Mouse (Mus musculus) limb, embryonic 15.5 days (tissue): ENCODE data around the gene E2f7. TPM values are rescaled to one million over a fixed set of nuclear protein-coding genes. Genes with fewer than 3 reads are reported as not detected.
A peak's percentile ranks its signal among the peaks of the same experiment; 100 is the strongest.
"Not testable (repeated sequence)": the region's sequence is repeated elsewhere in the genome, so short reads cannot be mapped to it uniquely, and the experiment has no call there.

Experiments used
- ATAC-seq: fragments of 200-750 bp; cut with Nextera tagmentation; 2 replicates; pipeline ENCODE4 v1.8.0; 2017; ENCODE audit warnings: low read depth, moderate TSS enrichment; ENCODE audit not compliant: insufficient number of reproducible peaks, low FRiP score, low TSS enrichment
- H3K27ac ChIP-seq: fragments of 300-500 bp; sonication (generic); 2 replicates; pipeline ENCODE4 v1.5.1; 2015; ENCODE audit warnings: moderate library complexity, mild to moderate bottlenecking, inconsistent platforms
- H3K27me3 ChIP-seq: fragments of 300-500 bp; sonication (generic); 2 replicates; pipeline ENCODE4 v1.6.1; 2015; ENCODE audit warnings: inconsistent platforms
- H3K36me3 ChIP-seq: fragments of 300-500 bp; sonication (generic); 2 replicates; pipeline ENCODE4 v1.6.1; 2015; ENCODE audit warnings: inconsistent platforms
- H3K4me1 ChIP-seq: fragments of 300-500 bp; sonication (generic); 2 replicates; pipeline ENCODE4 v1.6.1; 2015; ENCODE audit warnings: inconsistent platforms
- H3K4me2 ChIP-seq: fragments of 300-500 bp; sonication (generic); 2 replicates; pipeline ENCODE4 v1.6.1; 2015; ENCODE audit warnings: mild to moderate bottlenecking, inconsistent platforms
- H3K4me3 ChIP-seq: fragments of 300-500 bp; sonication (generic); 2 replicates; pipeline ENCODE4 v1.5.1; 2015; ENCODE audit warnings: mild to moderate bottlenecking, inconsistent platforms
- H3K9ac ChIP-seq: fragments of 300-500 bp; sonication (generic); 2 replicates; pipeline ENCODE4 v1.6.1; 2015; ENCODE audit warnings: inconsistent platforms
- H3K9me3 ChIP-seq: fragments of 300-500 bp; sonication (generic); 2 replicates; pipeline ENCODE4 v1.6.1; 2016; ENCODE audit warnings: inconsistent platforms
- WGBS: fragments of 180-500 bp; shearing (Covaris S2); methylation state at CpG from one replicate; pipeline ENCODE4 v1.1.7; 2015; 5-methylcytosine and 5-hydroxymethylcytosine counted together
- polyA plus RNA-seq: library from polyadenylated mRNA; unstranded; fragments of >200 nt; fragmentation: Nextera tagmentation; extraction: Ambion mirVana; gene quantifications from 2 replicates; pipeline ENCODE4 v1.2.1, GENCODE M21; 2015

Gene E2f7
- polyA plus RNA-seq, 1 experiment from 2014 or later: 21.7 TPM

DNA sequence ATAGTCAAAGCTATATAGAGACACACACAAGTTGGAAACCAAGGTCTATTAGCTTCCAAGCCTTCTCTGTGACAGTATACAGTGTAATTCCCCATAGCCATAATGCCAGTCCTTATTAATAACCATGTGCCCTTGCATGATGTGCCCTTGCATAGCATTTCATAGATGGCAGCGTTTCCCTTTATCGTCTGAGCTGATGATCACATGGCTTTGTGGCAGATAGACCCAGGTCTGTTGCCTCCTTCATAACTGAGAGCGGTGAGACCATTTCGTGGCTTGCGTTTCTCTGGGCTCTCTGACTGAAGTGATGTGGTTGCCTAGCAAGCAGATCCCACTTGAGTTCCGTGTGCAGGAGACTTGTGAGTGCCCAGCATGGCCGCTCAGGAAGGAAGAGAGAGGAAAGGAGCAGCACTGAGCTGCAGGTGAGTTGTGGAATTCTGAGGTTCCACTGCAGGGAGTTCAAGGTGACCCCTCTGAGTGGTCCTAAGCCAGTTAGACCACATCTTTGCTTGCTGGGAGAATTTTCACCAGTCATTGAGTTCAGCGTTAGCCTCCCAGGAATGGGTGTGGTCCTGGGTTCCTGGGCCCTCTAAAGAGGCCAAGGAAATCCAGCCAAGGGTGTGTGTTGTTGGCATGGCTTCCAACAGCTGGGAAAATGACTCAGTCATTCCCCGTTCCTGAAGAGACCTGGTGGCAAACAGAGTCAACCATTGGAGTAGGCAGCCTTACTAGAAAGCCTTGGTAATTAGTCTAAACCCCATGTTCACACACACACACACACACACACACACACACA is 4.5 kb downstream of the E2f7 start:
- no peak overlapping the region for H3K4me2 ChIP-seq
- ATAC-seq: no peak
- 92% methylated on average over 9 of the region's 9 CpGs for WGBS
- H3K9ac ChIP-seq: no peak overlapping the region
- peaks cover 46% of the 10 kb centered on the region for H3K36me3 ChIP-seq
- no peaks in the 10 kb centered on the region for H3K27me3 ChIP-seq
- H3K4me3 ChIP-seq: no peak overlapping the region
- no peak overlapping the region for H3K27ac ChIP-seq
- H3K4me1 ChIP-seq: peaks cover 17% of the 10 kb centered on the region
- no peaks in the 10 kb centered on the region for H3K9me3 ChIP-seq

DNA sequence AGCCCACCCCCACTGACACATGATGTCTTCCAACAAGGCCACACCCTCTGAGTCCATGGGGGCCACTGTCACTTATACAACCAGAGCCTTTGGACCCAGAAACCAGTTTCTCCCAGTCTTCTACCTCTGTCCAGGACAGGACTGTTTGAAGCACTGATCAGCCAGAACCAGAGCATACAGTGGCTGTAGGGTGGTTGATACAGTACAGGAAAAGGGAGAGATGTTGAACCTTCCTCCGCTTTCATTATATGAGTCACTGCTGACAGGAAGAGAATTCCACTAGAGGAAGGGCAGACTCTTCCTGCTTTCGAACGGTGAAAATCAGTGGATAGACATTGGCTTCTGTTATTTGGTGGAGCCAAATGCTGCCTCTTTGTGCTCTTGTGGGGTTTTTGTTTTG is 7.6 kb downstream of the E2f7 start:
- Histone ChIP-seq H3K4me2 (no peak overlapping the region), H3K9me3 (no peaks in the 10 kb centered on the region), H3K9ac (no peak overlapping the region), H3K27me3 (no peaks in the 10 kb centered on the region), H3K4me1 (no peaks in the 10 kb centered on the region), H3K4me3 (no peak overlapping the region), H3K36me3 (peaks cover 73% of the 10 kb centered on the region), H3K27ac (no peak overlapping the region)
- WGBS: 93% methylated on average over 3 of the region's 3 CpGs
- ATAC-seq: no peak

DNA sequence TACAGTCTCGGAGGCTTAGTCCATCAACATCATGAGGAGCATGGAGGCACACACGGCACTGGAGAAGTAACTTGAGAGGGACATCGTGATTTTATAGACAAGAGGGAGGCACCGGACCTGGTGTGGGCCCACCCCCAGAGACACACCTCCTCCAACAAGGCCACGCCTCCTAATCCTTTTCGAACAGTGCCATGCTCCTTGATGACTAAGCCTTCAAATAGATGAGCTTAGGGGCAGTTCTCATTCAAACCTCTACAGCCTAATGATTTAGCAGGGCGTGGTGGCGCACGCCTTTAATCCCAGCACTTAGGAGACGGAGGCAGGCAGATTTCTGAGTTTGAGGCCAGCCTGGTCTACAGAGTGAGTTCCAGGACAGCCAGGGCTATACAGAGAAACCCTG is 10.3 kb downstream of the E2f7 start:
- no peak overlapping the region for H3K9ac ChIP-seq
- no peaks in the 10 kb centered on the region for H3K4me1 ChIP-seq
- H3K4me3 ChIP-seq: no peak overlapping the region
- 93% methylated on average over 10 of the region's 10 CpGs for WGBS
- H3K4me2 ChIP-seq: no peak overlapping the region
- H3K9me3 ChIP-seq: no peaks in the 10 kb centered on the region
- peaks cover 67% of the 10 kb centered on the region for H3K36me3 ChIP-seq
- no peaks in the 10 kb centered on the region for H3K27me3 ChIP-seq
- no peak for ATAC-seq
- H3K27ac ChIP-seq: no peak overlapping the region

DNA sequence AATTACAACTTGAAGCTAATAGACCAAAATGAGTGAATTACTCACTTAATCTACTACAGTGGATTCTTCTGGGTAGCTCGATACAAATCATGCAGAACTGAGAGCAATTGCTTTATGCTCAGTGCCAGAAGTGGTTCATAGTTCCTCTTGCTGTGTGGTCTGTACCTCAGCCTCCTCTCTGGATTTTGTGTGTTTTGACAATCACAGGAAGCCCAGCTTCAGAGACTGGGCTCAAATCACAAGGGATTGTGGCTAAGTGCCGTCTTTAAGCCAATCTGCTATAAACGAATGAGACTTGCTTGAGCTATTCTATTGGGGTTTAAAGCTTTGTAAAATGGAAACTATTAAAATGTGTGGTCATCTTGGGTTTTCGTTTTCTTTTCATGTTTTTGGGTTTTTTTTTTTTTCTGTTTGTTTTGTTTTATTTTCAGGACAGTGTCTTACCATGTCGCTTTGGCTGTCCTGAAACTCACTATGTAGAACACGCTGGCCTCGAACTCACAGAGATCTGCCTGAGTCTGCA is 11.1 kb downstream of the E2f7 start:
- Histone ChIP-seq H3K9me3 (no peaks in the 10 kb centered on the region), H3K4me2 (no peak overlapping the region), H3K9ac (no peak overlapping the region), H3K4me3 (no peak overlapping the region), H3K27ac (no peak overlapping the region), H3K4me1 (no peaks in the 10 kb centered on the region), H3K36me3 (peaks cover 68% of the 10 kb centered on the region), H3K27me3 (no peaks in the 10 kb centered on the region)
- 77% methylated on average over 7 of the region's 7 CpGs for WGBS
- no peak for ATAC-seq

DNA sequence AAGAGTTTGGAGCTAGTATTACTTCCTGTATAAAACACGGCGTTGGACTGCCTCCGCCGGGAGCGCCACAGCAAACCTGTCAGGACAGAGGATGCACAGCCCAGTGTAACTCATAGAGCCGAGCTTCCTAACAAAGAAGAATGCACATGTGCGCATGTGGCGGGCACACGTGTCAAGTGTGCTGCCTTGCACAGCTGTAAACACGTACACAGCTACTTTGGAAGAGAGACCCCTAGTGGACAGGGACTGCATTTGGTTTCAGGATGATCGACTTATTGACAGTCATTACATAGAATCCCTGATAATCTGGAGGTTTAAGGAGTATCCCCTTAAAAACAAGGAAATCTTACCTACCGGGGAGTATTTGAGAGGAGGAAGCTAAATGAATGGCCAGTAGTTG is 15.3 kb downstream of the E2f7 start:
- not testable (repeated sequence) for H3K4me3 ChIP-seq, H3K9me3 ChIP-seq, ATAC-seq, H3K4me1 ChIP-seq, H3K27ac ChIP-seq, H3K4me2 ChIP-seq, H3K9ac ChIP-seq, H3K27me3 ChIP-seq
- WGBS: 55% methylated on average over 9 of the region's 12 CpGs
- H3K36me3 ChIP-seq: peaks cover 76% of the 10 kb centered on the region

DNA sequence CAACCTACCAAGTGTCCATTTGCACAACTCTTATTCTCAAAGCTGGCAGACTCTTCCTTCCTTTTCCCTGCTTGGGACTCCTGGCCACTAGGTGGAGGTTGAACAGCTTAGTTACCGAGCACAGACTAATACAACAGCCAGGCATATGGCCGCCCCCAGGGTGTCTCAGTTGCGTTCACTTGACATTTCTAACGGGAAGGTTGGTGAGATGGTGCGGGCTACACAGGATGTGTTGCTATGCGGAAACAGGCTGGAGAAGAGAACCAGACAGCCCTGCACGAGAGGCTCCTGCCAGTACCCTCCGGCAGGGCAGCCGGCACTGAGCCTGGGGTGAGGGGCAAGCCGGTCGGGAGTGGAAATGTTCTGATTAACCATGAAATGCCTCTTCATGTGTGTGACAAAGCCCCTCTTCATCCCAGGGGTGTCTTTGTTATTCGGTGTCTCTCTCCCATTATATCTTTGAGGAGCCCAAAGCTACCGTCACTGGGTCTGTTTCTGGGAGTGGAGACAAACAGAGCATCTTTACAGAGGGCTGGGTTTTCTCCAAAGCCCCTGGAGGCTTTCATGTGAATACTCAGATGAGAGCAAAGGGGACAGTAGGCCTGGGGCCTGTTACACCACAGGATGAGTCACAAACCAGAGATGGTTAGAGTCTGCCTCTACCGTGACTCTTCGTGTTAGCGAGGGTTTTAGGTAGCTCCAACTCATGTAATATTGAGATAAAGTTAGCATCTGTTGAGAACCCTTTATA is 17.1 kb downstream of the E2f7 start:
- H3K27ac ChIP-seq: no peak overlapping the region
- H3K36me3 ChIP-seq: peaks cover 79% of the 10 kb centered on the region
- no peak overlapping the region for H3K4me2 ChIP-seq
- no peaks in the 10 kb centered on the region for H3K27me3 ChIP-seq
- no peak overlapping the region for H3K4me3 ChIP-seq
- no peak overlapping the region for H3K9ac ChIP-seq
- no peak for ATAC-seq
- H3K4me1 ChIP-seq: no peaks in the 10 kb centered on the region
- WGBS: 86% methylated on average over 16 of the region's 16 CpGs
- no peaks in the 10 kb centered on the region for H3K9me3 ChIP-seq

DNA sequence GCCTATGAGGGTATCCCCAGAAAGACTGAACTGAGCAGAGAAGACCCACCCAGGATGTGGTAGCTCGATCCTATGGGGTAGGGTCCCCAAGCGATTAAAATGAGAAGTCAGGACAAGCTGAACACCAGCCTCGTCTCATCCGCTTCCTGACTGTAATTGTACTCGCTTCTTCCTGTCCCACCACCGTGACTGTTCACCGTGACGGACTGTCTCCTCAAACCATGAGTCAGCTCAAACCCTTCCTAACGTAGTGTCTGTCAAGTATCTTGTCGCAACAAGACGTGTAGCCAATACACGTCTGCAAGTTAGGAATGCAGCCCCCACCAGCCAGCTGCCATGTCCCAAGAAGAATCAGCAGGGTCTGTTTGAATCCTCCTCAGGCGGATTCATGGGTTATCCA is 18.2 kb downstream of the E2f7 start:
- peaks cover 79% of the 10 kb centered on the region for H3K36me3 ChIP-seq
- ATAC-seq: no peak

DNA sequence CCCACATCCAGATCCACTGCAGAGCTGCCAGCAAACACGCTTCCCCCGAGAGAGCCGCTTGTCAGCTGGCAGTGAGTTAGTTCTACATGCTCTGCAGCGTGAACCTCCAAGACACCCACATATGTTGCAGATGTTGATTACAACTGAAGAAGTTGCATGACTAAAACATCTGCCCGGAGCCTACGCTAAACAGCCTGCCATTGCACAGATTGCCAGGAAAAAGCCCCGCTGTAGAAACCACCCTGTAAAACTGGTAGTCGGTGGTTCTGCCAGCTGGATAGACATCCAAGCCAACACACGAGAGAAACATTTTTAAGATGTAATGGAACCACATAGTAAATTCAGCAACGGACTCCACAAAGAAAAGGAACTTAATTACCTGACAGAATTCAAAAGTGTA is 24.3 kb downstream of the E2f7 start:
- Histone ChIP-seq H3K4me3 (no peak overlapping the region), H3K36me3 (peaks cover 80% of the 10 kb centered on the region), H3K9ac (no peak overlapping the region), H3K9me3 (no peaks in the 10 kb centered on the region), H3K27ac (peak overlapping the region; percentile 38; the same call in 1 of the 2 replicates), H3K27me3 (no peaks in the 10 kb centered on the region), H3K4me1 (peaks cover 5% of the 10 kb centered on the region; the same call in 1 of the 2 replicates), H3K4me2 (no peak overlapping the region)
- WGBS: 57% methylated on average over 10 of the region's 10 CpGs
- no peak for ATAC-seq

More for the DNA sequence above, 18.2 kb downstream of the E2f7 start:
- Histone ChIP-seq H3K4me3 (no peak overlapping the region), H3K27me3 (no peaks in the 10 kb centered on the region), H3K9ac (no peak overlapping the region), H3K9me3 (no peaks in the 10 kb centered on the region), H3K4me2 (no peak overlapping the region), H3K27ac (no peak overlapping the region), H3K4me1 (no peaks in the 10 kb centered on the region)
- WGBS: 90% methylated on average over 13 of the region's 13 CpGs

DNA sequence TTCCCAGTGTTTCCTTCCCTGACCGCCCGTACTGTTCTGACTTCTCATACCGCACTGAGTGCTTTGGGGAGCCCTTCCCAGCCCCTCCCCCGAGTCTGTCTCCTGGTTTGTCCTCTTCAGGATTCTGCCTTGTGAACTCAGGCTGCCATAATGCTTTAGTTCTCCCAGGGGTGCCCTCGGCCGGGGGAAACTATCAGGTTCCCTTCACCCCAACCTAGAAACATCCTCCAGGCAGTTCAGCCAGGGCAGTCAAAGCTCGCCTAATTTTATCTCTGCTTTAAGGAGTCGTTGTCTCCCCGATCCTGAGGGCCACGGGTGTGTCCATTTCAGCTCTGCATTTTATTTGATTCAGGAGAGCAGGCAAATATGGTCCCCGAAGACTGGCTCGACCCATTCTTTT is 28.0 kb downstream of the E2f7 start:
- Histone ChIP-seq H3K36me3 (peaks cover 69% of the 10 kb centered on the region), H3K27me3 (no peaks in the 10 kb centered on the region), H3K27ac (no peak overlapping the region), H3K4me1 (peaks cover 5% of the 10 kb centered on the region; the same call in 1 of the 2 replicates), H3K9ac (no peak overlapping the region), H3K9me3 (no peaks in the 10 kb centered on the region), H3K4me3 (no peak overlapping the region), H3K4me2 (no peak overlapping the region)
- WGBS: 90% methylated on average over 12 of the region's 12 CpGs
- ATAC-seq: no peak

DNA sequence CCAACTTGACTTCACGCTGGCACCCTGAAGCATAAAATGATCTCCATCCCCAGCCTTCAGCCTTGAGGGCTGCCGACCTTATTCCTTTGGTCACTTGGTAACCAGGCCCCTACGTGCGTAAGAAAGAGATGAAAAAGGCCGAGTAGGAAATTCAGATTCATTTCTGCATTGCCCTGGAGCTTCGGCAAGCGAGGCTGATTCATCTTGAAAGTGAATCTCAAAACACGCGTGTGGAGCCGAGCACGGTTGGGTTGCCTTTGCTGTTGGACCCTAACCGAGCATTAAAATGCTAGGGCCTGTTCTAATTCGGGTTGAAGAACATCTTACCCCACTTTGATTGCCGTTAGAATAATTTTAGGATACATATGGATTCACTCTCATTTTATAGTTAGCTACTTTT is 28.6 kb downstream of the E2f7 start:
- Histone ChIP-seq H3K36me3 (peaks cover 71% of the 10 kb centered on the region), H3K9ac (no peak overlapping the region), H3K4me1 (peaks cover 5% of the 10 kb centered on the region; the same call in 1 of the 2 replicates), H3K27ac (no peak overlapping the region), H3K9me3 (no peaks in the 10 kb centered on the region), H3K4me2 (no peak overlapping the region), H3K4me3 (no peak overlapping the region), H3K27me3 (no peaks in the 10 kb centered on the region)
- WGBS: 90% methylated on average over 14 of the region's 14 CpGs
- no peak for ATAC-seq

DNA sequence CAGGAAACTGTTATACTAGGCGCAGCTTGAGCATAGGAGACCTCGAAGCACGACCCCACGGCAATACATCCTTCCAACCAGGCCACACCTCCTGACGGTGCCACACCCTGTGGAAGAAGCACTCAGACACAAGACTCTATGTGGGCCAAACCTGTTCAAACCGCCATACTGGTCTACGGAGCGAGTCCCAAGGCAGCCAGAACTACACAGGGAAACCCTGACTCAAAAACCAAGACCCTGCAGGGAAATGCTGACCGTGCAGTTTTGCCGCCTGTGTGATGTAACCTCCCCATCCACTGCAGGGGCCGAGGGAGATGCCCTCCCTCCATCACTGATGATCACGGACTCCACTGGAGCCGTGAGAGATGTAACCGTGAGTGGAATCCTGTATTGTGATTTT is 36.5 kb downstream of the E2f7 start:
- 94% methylated on average over 14 of the region's 14 CpGs for WGBS
- no peaks in the 10 kb centered on the region for H3K9me3 ChIP-seq
- no peak overlapping the region for H3K4me3 ChIP-seq
- no peaks in the 10 kb centered on the region for H3K27me3 ChIP-seq
- H3K4me2 ChIP-seq: no peak overlapping the region
- H3K9ac ChIP-seq: no peak overlapping the region
- H3K27ac ChIP-seq: no peak overlapping the region
- peaks cover 60% of the 10 kb centered on the region for H3K36me3 ChIP-seq
- H3K4me1 ChIP-seq: no peaks in the 10 kb centered on the region
- 0 out of 2 replicates have a peak, but pooled peaks have one; percentile 26 for ATAC-seq

DNA sequence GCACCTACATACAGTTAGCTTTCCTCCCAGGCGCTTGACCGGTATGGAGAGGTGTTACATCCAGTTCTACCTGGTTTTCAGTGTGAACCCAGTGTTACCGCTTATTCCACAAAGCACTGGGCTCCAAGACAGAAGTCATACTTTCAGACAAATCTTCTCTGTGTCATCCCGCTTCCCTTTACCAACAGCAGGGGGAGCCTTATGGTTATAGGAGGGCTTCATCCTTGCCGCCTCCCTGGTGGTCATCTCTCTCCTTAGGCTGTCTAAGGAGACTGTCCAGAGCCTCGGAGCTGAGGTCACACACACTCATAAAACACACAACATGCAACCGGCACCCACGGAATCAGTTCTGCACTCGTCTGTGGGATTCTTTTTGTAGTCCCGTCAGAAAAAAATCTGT is 37.4 kb downstream of the E2f7 start:
- Histone ChIP-seq H3K4me1 (no peaks in the 10 kb centered on the region), H3K9me3 (no peaks in the 10 kb centered on the region), H3K27me3 (no peaks in the 10 kb centered on the region), H3K27ac (no peak overlapping the region), H3K9ac (no peak overlapping the region), H3K4me2 (no peak overlapping the region), H3K36me3 (peaks cover 55% of the 10 kb centered on the region), H3K4me3 (no peak overlapping the region)
- no peak; the same call in 1 of the 2 replicates for ATAC-seq
- WGBS: 81% methylated on average over 10 of the region's 10 CpGs
